Mouse (Mus musculus): ENCODE measurements around the gene Ap1g2.

The Ap1g2 gene

GRCm38 (mm10) chr14:55062626-55063025 lies 43.8 kb downstream of the Ap1g2 start:
- in situ Hi-C loops (cut with MboI, MseI): no loop called here

DNA sequence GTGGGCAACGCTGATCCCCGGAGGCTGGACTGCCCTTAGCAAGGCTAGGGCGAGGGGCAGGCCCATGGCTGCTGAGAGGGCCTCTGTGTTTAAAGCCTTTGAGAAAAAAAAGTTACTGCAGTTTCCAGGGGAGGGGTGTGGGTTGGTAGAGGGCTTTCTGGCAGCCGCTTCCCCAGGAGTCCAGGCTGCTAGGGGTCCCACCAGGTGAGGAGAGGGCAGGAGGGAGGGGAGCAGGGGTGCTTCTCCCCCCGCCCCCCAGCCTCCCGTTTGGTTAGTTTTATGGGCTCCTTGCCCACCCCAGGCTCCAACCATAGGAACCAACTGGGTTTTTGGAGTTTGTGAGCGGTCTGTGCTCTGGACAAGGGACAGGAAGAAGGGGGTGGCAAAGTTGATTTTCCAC lies 44.5 kb downstream of the Ap1g2 start:
- in situ Hi-C loops (cut with MboI, MseI): no loop called here

DNA sequence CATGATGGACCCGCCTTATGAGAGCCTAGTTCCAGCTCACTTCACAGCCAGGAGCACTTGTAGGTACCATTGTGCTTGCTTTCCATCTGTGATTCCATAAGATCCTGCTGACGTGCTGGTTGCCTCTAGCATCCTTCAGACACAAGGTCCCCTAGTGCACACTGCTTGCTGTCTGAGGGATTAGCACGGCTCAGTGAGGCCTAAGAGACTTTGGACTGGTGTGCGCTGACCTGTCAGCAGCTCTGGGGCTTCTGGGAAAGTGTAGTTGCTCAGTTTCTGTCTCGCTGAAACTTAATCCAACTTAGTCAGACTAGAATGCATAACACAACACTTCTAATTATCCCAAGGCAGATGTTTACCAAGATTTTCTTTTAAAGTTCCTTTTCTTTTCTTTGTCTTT lies 46.5 kb downstream of the Ap1g2 start:
- in situ Hi-C loops (cut with MboI, MseI): no loop called here

DNA sequence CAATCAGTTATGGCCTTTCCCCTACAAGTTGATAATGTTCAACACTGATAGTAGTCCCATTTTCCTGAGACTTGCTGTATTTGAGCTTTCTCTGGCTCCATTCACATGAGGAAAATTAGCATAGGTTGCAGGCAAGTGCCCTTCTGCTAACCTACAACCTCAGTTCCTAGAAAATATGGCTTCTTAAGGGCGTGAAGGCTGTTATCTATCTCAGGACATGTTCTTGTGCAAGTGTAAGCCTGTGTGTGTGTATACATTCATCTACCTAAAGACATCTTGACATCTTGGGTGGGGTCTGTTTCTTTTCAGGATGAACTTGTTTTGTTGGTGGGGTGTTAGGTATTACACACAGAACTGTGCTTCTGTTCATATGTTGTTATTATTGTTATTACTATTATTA lies 47.4 kb downstream of the Ap1g2 start:
- in situ Hi-C loops (cut with MboI, MseI): no loop called here

- in situ Hi-C loops (cut with MboI, MseI): no loop called here
These were observed 51.1 kb downstream of the Ap1g2 start for GRCm38 (mm10) chr14:55055167-55055834.

DNA sequence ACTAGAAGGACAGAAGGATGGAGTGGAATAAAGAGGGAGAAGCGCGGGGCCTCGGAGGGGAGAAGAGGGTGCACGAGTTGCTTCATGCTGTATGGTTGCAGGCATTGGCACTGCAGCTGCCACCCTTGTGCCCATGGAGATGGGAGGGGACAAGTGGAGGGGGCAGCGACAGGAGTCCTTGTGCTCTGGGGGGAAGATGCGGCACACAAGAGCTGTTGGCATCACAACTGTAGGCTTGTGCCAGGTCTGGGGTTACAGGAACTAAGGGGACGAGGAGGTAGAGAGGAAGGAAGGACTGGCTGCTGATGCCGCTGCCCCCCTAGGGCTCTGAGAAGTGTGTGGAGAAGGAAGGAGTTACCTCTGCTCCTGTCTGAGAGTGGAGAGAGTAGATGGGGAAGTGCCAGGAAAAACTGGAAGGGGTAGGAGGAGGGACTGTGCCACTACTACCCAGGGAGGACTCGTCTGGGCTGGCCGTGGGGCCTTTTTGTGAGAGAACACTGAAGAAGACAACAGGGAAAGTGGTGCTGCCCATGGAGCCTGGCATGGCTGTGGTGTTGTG lies 52.1 kb downstream of the Ap1g2 start:
- in situ Hi-C loops (cut with MboI, MseI): no loop called here

DNA sequence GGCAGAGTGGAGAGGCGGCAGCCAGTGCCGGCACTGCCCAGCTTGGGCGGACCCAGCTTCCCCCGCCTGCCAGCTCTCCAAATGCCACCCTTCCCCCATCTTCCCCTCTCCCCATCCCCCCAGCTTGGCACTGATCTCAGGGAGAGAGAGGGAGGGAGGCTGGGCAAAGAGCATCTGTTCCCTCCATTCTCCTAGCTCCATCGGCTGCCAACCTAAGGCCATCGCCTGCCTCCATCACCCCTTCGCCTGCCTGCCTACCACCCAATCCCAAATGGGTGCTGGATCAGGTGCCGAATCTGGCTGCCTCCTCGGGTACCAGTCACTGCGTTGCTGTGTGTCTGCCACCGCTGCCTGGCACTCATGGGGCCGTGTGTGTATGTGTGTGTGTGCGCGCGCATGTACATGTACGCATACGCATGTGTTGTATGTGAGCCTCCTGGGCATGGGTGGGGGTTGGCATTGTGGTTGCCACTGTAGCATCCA lies 52.6 kb downstream of the Ap1g2 start:
- in situ Hi-C loops (cut with MboI, MseI): no loop called here

- in situ Hi-C loops (cut with MboI, MseI): no loop called here
These were observed 53.3 kb downstream of the Ap1g2 start for GRCm38 (mm10) chr14:55053050-55053449.

DNA sequence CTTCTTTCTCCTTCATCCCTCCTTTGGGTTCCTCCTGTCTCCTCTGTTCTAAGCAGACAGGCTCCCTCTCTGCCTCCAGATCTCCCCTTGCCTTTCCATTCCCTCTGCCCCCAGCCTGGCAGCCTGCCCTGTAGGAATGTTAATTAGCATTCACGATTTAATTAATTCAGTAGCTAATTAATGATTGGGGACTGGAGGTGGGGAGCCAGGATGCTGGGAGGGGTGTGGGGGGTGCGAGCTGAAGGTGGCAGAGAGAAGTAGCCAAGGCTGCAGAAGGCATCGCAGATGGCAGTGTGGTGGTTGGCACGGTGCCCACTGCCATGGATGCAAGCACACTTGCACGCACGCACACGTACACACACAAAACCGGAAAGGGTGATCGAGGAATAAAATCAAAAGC lies 53.9 kb downstream of the Ap1g2 start:
- in situ Hi-C loops (cut with MboI, MseI): no loop called here
